Mouse (Mus musculus) hindbrain, embryonic 15.5 days (tissue): ENCODE measurements around the gene Dck. TPM values are rescaled to one million over a fixed set of nuclear protein-coding genes. Genes with fewer than 3 reads are reported as not detected.

Experiments
- ATAC-seq: fragments of 200-750 bp; cut with Nextera tagmentation; 2 replicates; pipeline ENCODE4 v1.8.0; 2017; ENCODE audit warnings: low read depth, moderate number of reproducible peaks, moderate TSS enrichment; ENCODE audit not compliant: low FRiP score
- H3K27ac ChIP-seq: fragments of 300-500 bp; sonication (generic); replicated peaks from 2 replicates; pipeline ENCODE4 v1.5.1; 2015; ENCODE audit warnings: mild to moderate bottlenecking, inconsistent platforms
- H3K27me3 ChIP-seq: fragments of 300-500 bp; sonication (generic); 2 replicates; pipeline ENCODE4 v1.6.1; 2015; ENCODE audit warnings: control low read depth, inconsistent platforms
- H3K36me3 ChIP-seq: fragments of 300-500 bp; sonication (generic); 2 replicates; pipeline ENCODE4 v1.6.1; 2015; ENCODE audit warnings: control low read depth, inconsistent platforms
- H3K4me1 ChIP-seq: fragments of 300-500 bp; sonication (generic); replicated peaks from 2 replicates; pipeline ENCODE4 v1.6.1; 2015; ENCODE audit warnings: control low read depth, inconsistent platforms
- H3K4me2 ChIP-seq: fragments of 300-500 bp; sonication (generic); 2 replicates; pipeline ENCODE4 v1.6.1; 2015; ENCODE audit warnings: moderate library complexity, mild to moderate bottlenecking, inconsistent platforms
- H3K4me3 ChIP-seq: fragments of 300-500 bp; sonication (generic); 2 replicates; pipeline ENCODE4 v1.5.1; 2015; ENCODE audit warnings: mild to moderate bottlenecking, inconsistent platforms
- H3K9ac ChIP-seq: fragments of 300-500 bp; sonication (generic); 2 replicates; pipeline ENCODE4 v1.6.1; 2015; ENCODE audit warnings: inconsistent platforms
- H3K9me3 ChIP-seq: fragments of 300-500 bp; sonication (generic); 2 replicates; pipeline ENCODE4 v1.6.1; 2016; ENCODE audit warnings: control low read depth, inconsistent platforms
- WGBS: fragments of 180-500 bp; shearing (Covaris S2); methylation state at CpG from one replicate; pipeline ENCODE4 v1.1.7; 2015; 5-methylcytosine and 5-hydroxymethylcytosine counted together
- polyA plus RNA-seq: library from polyadenylated mRNA; unstranded; fragments of >200 nt; fragmentation: Nextera tagmentation; extraction: Ambion mirVana; gene quantifications from 2 replicates; pipeline ENCODE4 v1.2.1, GENCODE M21; 2015

The Dck gene
- polyA plus RNA-seq, 1 experiment from 2014 or later, result 46.9 TPM

GRCm38 (mm10) chr5:88795910-88796584 lies 31.3 kb downstream of the Dck start:
- 51% methylated on average over 9 of the region's 9 CpGs for WGBS
- no peaks in the 10 kb centered on the region for H3K27me3 ChIP-seq
- H3K9me3 ChIP-seq, result no peaks in the 10 kb centered on the region
- no peaks in the 10 kb centered on the region for H3K4me1 ChIP-seq
- H3K27ac ChIP-seq, result no peak overlapping the region
- H3K36me3 ChIP-seq, result no peaks in the 10 kb centered on the region
- no peak for ATAC-seq
- H3K9ac ChIP-seq, result no peak overlapping the region
- no peak overlapping the region for H3K4me3 ChIP-seq
- H3K4me2 ChIP-seq, result no peak overlapping the region

GRCm38 (mm10) chr5:88796588-88796987 lies 31.8 kb downstream of the Dck start:
- no peak overlapping the region for H3K9ac ChIP-seq
- no peaks in the 10 kb centered on the region for H3K9me3 ChIP-seq
- ATAC-seq, result no peak
- no peak overlapping the region for H3K4me2 ChIP-seq
- no peak overlapping the region for H3K4me3 ChIP-seq
- H3K27me3 ChIP-seq, result no peaks in the 10 kb centered on the region
- 66% methylated on average over 11 of the region's 11 CpGs for WGBS
- H3K27ac ChIP-seq, result no peak overlapping the region
- no peaks in the 10 kb centered on the region for H3K4me1 ChIP-seq
- H3K36me3 ChIP-seq, result no peaks in the 10 kb centered on the region

GRCm38 (mm10) chr5:88797121-88797520 lies 32.3 kb downstream of the Dck start:
- WGBS, result 79% methylated on average over 6 of the region's 6 CpGs
- H3K4me2 ChIP-seq, result no peak overlapping the region
- H3K27me3 ChIP-seq, result no peaks in the 10 kb centered on the region
- no peak overlapping the region for H3K4me3 ChIP-seq
- H3K9ac ChIP-seq, result no peak overlapping the region
- H3K9me3 ChIP-seq, result no peaks in the 10 kb centered on the region
- H3K4me1 ChIP-seq, result no peaks in the 10 kb centered on the region
- H3K27ac ChIP-seq, result no peak overlapping the region
- ATAC-seq, result no peak
- H3K36me3 ChIP-seq, result no peaks in the 10 kb centered on the region

GRCm38 (mm10) chr5:88805616-88806015 lies 40.8 kb downstream of the Dck start:
- 91% methylated on average over 4 of the region's 4 CpGs for WGBS
- H3K27me3 ChIP-seq, result no peaks in the 10 kb centered on the region
- no peak overlapping the region for H3K27ac ChIP-seq
- no peak overlapping the region for H3K4me3 ChIP-seq
- H3K4me2 ChIP-seq, result no peak overlapping the region
- H3K36me3 ChIP-seq, result no peaks in the 10 kb centered on the region
- ATAC-seq, result no peak
- H3K4me1 ChIP-seq, result 0 out of 2 replicates have a peak, but pooled peaks cover 5% of the 10 kb centered on the region
- no peaks in the 10 kb centered on the region for H3K9me3 ChIP-seq
- H3K9ac ChIP-seq, result no peak overlapping the region

GRCm38 (mm10) chr5:88806278-88806677 lies 41.5 kb downstream of the Dck start:
- peak; percentile 42; the same call in 1 of the 2 replicates for ATAC-seq
- 23% methylated on average over 5 of the region's 5 CpGs for WGBS

GRCm38 (mm10) chr5:88807342-88807741 lies 42.5 kb downstream of the Dck start:
- ATAC-seq, result no peak
- WGBS, result 30% methylated on average over 9 of the region's 9 CpGs
- Histone ChIP-seq H3K27ac (no peak overlapping the region), H3K4me1 (0 out of 2 replicates have a peak, but pooled peaks cover 5% of the 10 kb centered on the region), H3K4me2 (no peak overlapping the region), H3K4me3 (no peak overlapping the region), H3K9me3 (no peaks in the 10 kb centered on the region), H3K9ac (no peak overlapping the region), H3K36me3 (no peaks in the 10 kb centered on the region), H3K27me3 (no peaks in the 10 kb centered on the region)

More at GRCm38 (mm10) chr5:88806278-88806677, 41.5 kb downstream of the Dck start:
- Histone ChIP-seq H3K9me3 (no peaks in the 10 kb centered on the region), H3K27me3 (no peaks in the 10 kb centered on the region), H3K4me1 (0 out of 2 replicates have a peak, but pooled peaks cover 5% of the 10 kb centered on the region), H3K27ac (no peak overlapping the region), H3K9ac (no peak overlapping the region), H3K4me3 (no peak overlapping the region), H3K36me3 (no peaks in the 10 kb centered on the region), H3K4me2 (no peak overlapping the region)

- Histone ChIP-seq H3K4me2 (no peak overlapping the region), H3K9ac (no peak overlapping the region), H3K9me3 (no peaks in the 10 kb centered on the region), H3K27me3 (no peaks in the 10 kb centered on the region), H3K4me1 (no peaks in the 10 kb centered on the region), H3K27ac (no peak overlapping the region), H3K36me3 (no peaks in the 10 kb centered on the region), H3K4me3 (no peak overlapping the region)
- no peak for ATAC-seq
- 88% methylated on average over 2 of the region's 2 CpGs for WGBS
These were observed 48.4 kb downstream of the Dck start for GRCm38 (mm10) chr5:88813188-88813587.

GRCm38 (mm10) chr5:88814552-88814951 lies 49.8 kb downstream of the Dck start:
- WGBS, result 79% methylated on average over 4 of the region's 4 CpGs
- no peak overlapping the region for H3K4me2 ChIP-seq
- no peaks in the 10 kb centered on the region for H3K27me3 ChIP-seq
- no peak for ATAC-seq
- no peak overlapping the region for H3K9ac ChIP-seq
- H3K4me3 ChIP-seq, result no peak overlapping the region
- H3K36me3 ChIP-seq, result no peaks in the 10 kb centered on the region
- H3K27ac ChIP-seq, result no peak overlapping the region
- H3K4me1 ChIP-seq, result no peaks in the 10 kb centered on the region
- no peaks in the 10 kb centered on the region for H3K9me3 ChIP-seq

- Histone ChIP-seq H3K36me3 (no peaks in the 10 kb centered on the region), H3K4me3 (no peak overlapping the region), H3K27ac (no peak overlapping the region), H3K27me3 (no peaks in the 10 kb centered on the region), H3K4me1 (no peaks in the 10 kb centered on the region), H3K4me2 (no peak overlapping the region), H3K9ac (no peak overlapping the region), H3K9me3 (no peaks in the 10 kb centered on the region)
- 62% methylated on average over 1 of the region's 1 CpGs for WGBS
- ATAC-seq, result no peak
These were observed 56.7 kb downstream of the Dck start for GRCm38 (mm10) chr5:88821542-88821941.

GRCm38 (mm10) chr5:88824838-88825237 lies 60.0 kb downstream of the Dck start:
- WGBS, result 70% methylated on average over 10 of the region's 10 CpGs

GRCm38 (mm10) chr5:88829835-88830571 lies 65.2 kb downstream of the Dck start:
- Histone ChIP-seq H3K27ac (no peak overlapping the region), H3K9me3 (no peaks in the 10 kb centered on the region), H3K4me1 (no peaks in the 10 kb centered on the region), H3K4me3 (no peak overlapping the region), H3K27me3 (no peaks in the 10 kb centered on the region), H3K9ac (no peak overlapping the region), H3K36me3 (no peaks in the 10 kb centered on the region), H3K4me2 (no peak overlapping the region)
- 65% methylated on average over 8 of the region's 8 CpGs for WGBS
- no peak for ATAC-seq

More at GRCm38 (mm10) chr5:88824838-88825237, 60.0 kb downstream of the Dck start:
- H3K4me1 ChIP-seq, result no peaks in the 10 kb centered on the region
- no peaks in the 10 kb centered on the region for H3K9me3 ChIP-seq
- no peak overlapping the region for H3K27ac ChIP-seq
- no peak for ATAC-seq
- H3K4me3 ChIP-seq, result no peak overlapping the region
- no peak overlapping the region for H3K4me2 ChIP-seq
- no peak overlapping the region for H3K9ac ChIP-seq
- no peaks in the 10 kb centered on the region for H3K27me3 ChIP-seq
- no peaks in the 10 kb centered on the region for H3K36me3 ChIP-seq

- no peak overlapping the region for H3K9ac ChIP-seq
- H3K27me3 ChIP-seq, result no peaks in the 10 kb centered on the region
- ATAC-seq, result no peak
- no peaks in the 10 kb centered on the region for H3K9me3 ChIP-seq
- no peaks in the 10 kb centered on the region for H3K36me3 ChIP-seq
- no peak overlapping the region for H3K4me2 ChIP-seq
- no peak overlapping the region for H3K4me3 ChIP-seq
- H3K4me1 ChIP-seq, result no peaks in the 10 kb centered on the region
- H3K27ac ChIP-seq, result no peak overlapping the region
- WGBS, result 78% methylated on average over 4 of the region's 4 CpGs
These were observed 66.1 kb downstream of the Dck start for GRCm38 (mm10) chr5:88830880-88831279.
